Mouse (Mus musculus) myocyte (in vitro differentiated cells): ENCODE results near the gene Cym. TPM values are rescaled to one million over a fixed set of nuclear protein-coding genes. Genes with fewer than 3 reads are reported as not detected.

Experiments used
- H3K27me3 ChIP-seq: one replicate; pipeline ENCODE4 v1.6.1; 2011; ENCODE audit not compliant: control insufficient read depth, insufficient read depth, insufficient read length
- H3K36me3 ChIP-seq: one replicate; pipeline ENCODE4 v1.6.1; 2011; ENCODE audit not compliant: control insufficient read depth, insufficient read depth
- H3K4me2 ChIP-seq: one replicate; pipeline ENCODE4 v1.6.1; 2011; ENCODE audit warnings: low read depth, control low read depth
- H3K4me3 ChIP-seq: one replicate; pipeline ENCODE4 v1.5.1; 2011; ENCODE audit warnings: mild to moderate bottlenecking, control low read depth, moderate library complexity
- H3K79me2 ChIP-seq: one replicate; pipeline ENCODE4 v1.6.1; 2011; ENCODE audit not compliant: control insufficient read depth, insufficient read depth
- H3ac ChIP-seq: one replicate; pipeline ENCODE4 v1.6.1; 2011; ENCODE audit not compliant: control insufficient read depth, insufficient read length
- CEBPB ChIP-seq: IDR thresholded peaks from 2 replicates; pipeline ENCODE4 v1.6.1; 2011; ENCODE audit warnings: mild to moderate bottlenecking, moderate library complexity; ENCODE audit not compliant: poor library complexity, insufficient read depth, severe bottlenecking
- E2F4 ChIP-seq: IDR thresholded peaks from one replicate; pipeline ENCODE4 v1.6.1; 2011; ENCODE audit warnings: mild to moderate bottlenecking, control low read depth, moderate library complexity; ENCODE audit not compliant: insufficient read depth
- MAX ChIP-seq: IDR thresholded peaks from one replicate; pipeline ENCODE4 v1.6.1; 2011; ENCODE audit warnings: low read depth, mild to moderate bottlenecking, control low read depth
- MYOD1 ChIP-seq, 3 experiments: IDR thresholded peaks; one replicate each; pipeline ENCODE4 v1.6.1; 2011; ENCODE audit warnings: control low read depth in 2 of 3, low read depth in 2 of 3, mild to moderate bottlenecking in 2 of 3, moderate library complexity in 1 of 3; ENCODE audit not compliant: insufficient read length in 2 of 3, control insufficient read depth in 1 of 3
- MYOG ChIP-seq, 3 experiments: IDR thresholded peaks; one replicate each; pipeline ENCODE4 v1.6.1; 2011; ENCODE audit warnings: control low read depth in 2 of 3, low read depth in 2 of 3, mild to moderate bottlenecking in 2 of 3; ENCODE audit not compliant: insufficient read length in 2 of 3, control insufficient read depth in 1 of 3, insufficient read depth in 1 of 3
- POLR2A ChIP-seq: IDR thresholded peaks from one replicate; pipeline ENCODE4 v1.6.1; 2011; ENCODE audit warnings: low read depth, mild to moderate bottlenecking, control low read depth, moderate library complexity; ENCODE audit not compliant: insufficient read length
- POLR2AphosphoS2 ChIP-seq: IDR thresholded peaks from one replicate; pipeline ENCODE4 v1.6.1; 2011; ENCODE audit warnings: low read depth, control low read depth; ENCODE audit not compliant: insufficient read length
- REST ChIP-seq: IDR thresholded peaks from one replicate; pipeline ENCODE4 v1.6.1; 2011; ENCODE audit warnings: mild to moderate bottlenecking, control low read depth, moderate library complexity; ENCODE audit not compliant: insufficient read depth, insufficient read length
- SRF ChIP-seq: IDR thresholded peaks from one replicate; pipeline ENCODE4 v1.6.1; 2011; ENCODE audit warnings: low read depth; ENCODE audit not compliant: control insufficient read depth, insufficient read length
- TCF12 ChIP-seq: IDR thresholded peaks from one replicate; pipeline ENCODE4 v1.6.1; 2011; ENCODE audit warnings: mild to moderate bottlenecking, control low read depth; ENCODE audit not compliant: poor library complexity, insufficient read depth, severe bottlenecking
- TCF3 ChIP-seq: IDR thresholded peaks from one replicate; pipeline ENCODE4 v1.6.1; 2011; ENCODE audit warnings: low read depth, control low read depth; ENCODE audit not compliant: insufficient read length
- USF1 ChIP-seq: IDR thresholded peaks from one replicate; pipeline ENCODE4 v1.6.1; 2011; ENCODE audit warnings: low read depth, mild to moderate bottlenecking, control low read depth, moderate library complexity
- polyA plus RNA-seq: library from polyadenylated mRNA; unstranded; fragments of >200 nt; fragmentation: generic; extraction: Trizol; gene quantifications from one replicate; pipeline ENCODE4 v1.2.1, GENCODE M21; 2012; ENCODE audit warnings: missing spikeins

Cym gene
- polyA plus RNA-seq, result 0.05 TPM

- TF ChIP-seq MAX (no peak), MYOG (IDR thresholded peaks at IDR 0.05; ENCODE audit: control insufficient read depth in 1 of 3, insufficient read depth in 1 of 3, insufficient read length in 2 of 3, low read depth in 2 of 3) (no peak), POLR2A (no peak), E2F4 (no peak), TCF12 (no peak), CEBPB (no peak), SRF (no peak), POLR2AphosphoS2 (no peak), MYOD1 (IDR thresholded peaks at IDR 0.05; ENCODE audit: control insufficient read depth in 1 of 3, insufficient read length in 2 of 3, low read depth in 2 of 3) (no peak), REST (no peak), USF1 (no peak), TCF3 (no peak)
- H3ac ChIP-seq, result no peak within 1 kb of the TSS
- no peaks in the 10 kb centered on the region for H3K79me2 ChIP-seq
- H3K4me2 ChIP-seq, result no peak within 1 kb of the TSS
- H3K4me3 ChIP-seq, result no peak within 1 kb of the TSS
- H3K27me3 ChIP-seq, result peaks cover 14% of the 10 kb centered on the region
- no peaks in the 10 kb centered on the region for H3K36me3 ChIP-seq
These were observed at the start of gene Cym for GRCm38 (mm10) chr3:107221608-107222007. Gene Cym (minus strand): TSS chr3:107221732.

DNA sequence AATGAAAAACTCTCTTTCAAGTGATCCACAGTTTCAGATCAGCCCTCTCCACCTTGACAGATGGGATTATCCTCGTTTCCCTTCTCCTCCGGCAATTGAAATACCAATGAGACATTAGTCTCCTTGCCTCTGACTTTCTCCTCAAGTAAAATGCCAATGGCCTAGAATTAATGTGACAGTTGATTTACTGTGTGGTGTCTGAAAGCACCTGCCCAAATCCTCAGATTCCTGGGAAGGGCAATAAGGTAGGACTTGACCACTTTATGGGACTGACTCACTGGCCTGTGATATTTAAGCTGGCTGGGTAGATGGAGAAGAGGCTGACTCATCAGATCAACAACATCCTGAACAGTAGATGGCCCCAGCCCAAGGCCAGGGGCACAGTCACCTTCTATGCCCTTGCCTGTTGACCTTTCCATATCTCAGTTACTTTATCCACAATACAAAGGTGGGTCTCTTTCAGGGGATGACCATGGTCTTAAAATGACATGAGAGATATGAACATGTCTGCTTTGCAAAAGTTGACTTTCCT is 45.3 kb upstream of the Cym start:
- H3K4me3 ChIP-seq, result no peak overlapping the region
- H3K36me3 ChIP-seq, result no peaks in the 10 kb centered on the region
- H3ac ChIP-seq, result no peak overlapping the region
- H3K79me2 ChIP-seq, result no peaks in the 10 kb centered on the region
- H3K27me3 ChIP-seq, result no peaks in the 10 kb centered on the region
- peak overlapping the region; percentile 47 for H3K4me2 ChIP-seq
- no peak for TF ChIP-seq E2F4
- no peak for TF ChIP-seq POLR2A
- no peak for TF ChIP-seq USF1
- TF ChIP-seq TCF12, result peak; percentile 69
- TF ChIP-seq MYOG (IDR thresholded peaks at IDR 0.05; ENCODE audit: control insufficient read depth in 1 of 3, insufficient read depth in 1 of 3, insufficient read length in 2 of 3, low read depth in 2 of 3), result peak in 1 of 3 experiments; percentile 29
- peak in 2 of 3 experiments; percentile 82 to 92 for TF ChIP-seq MYOD1 (IDR thresholded peaks at IDR 0.05; ENCODE audit: control insufficient read depth in 1 of 3, insufficient read length in 2 of 3, low read depth in 2 of 3)

DNA sequence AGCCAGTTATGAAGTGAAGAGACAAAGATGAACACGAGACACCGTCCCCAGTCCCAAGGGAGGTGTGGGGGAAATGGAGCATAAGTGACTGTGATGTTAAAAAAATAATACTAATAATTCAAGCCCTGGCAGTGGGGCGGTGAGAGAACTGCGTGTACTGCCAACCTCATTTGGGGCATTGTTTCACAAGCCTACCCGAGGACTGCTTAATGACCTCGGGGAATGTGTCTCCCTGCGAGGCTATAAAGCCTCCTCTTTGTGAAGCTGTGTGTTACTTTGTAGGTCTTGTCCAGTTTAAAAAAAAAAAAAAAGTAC is 40.3 kb upstream of the Cym start:
- H3K36me3 ChIP-seq, result no peaks in the 10 kb centered on the region
- no peaks in the 10 kb centered on the region for H3K27me3 ChIP-seq
- no peak overlapping the region for H3ac ChIP-seq
- peak overlapping the region; percentile 7 for H3K4me2 ChIP-seq
- no peak overlapping the region for H3K4me3 ChIP-seq
- TF ChIP-seq MYOD1 (IDR thresholded peaks at IDR 0.05; ENCODE audit: control insufficient read depth in 1 of 3, insufficient read length in 2 of 3, low read depth in 2 of 3) (no peak), USF1 (no peak), CEBPB (no peak), TCF3 (no peak), E2F4 (no peak), REST (no peak), MAX (no peak), TCF12 (no peak)
- H3K79me2 ChIP-seq, result no peaks in the 10 kb centered on the region

GRCm38 (mm10) chr3:107260956-107261850 is 39.7 kb upstream of the Cym start:
- TF ChIP-seq TCF3 (peak; percentile 30), POLR2A (no peak), E2F4 (no peak), POLR2AphosphoS2 (no peak), CEBPB (no peak), MYOG (IDR thresholded peaks at IDR 0.05; ENCODE audit: control insufficient read depth in 1 of 3, insufficient read depth in 1 of 3, insufficient read length in 2 of 3, low read depth in 2 of 3) (peak in 2 of 3 experiments; percentile 4 to 87), TCF12 (no peak), REST (no peak), SRF (no peak), MYOD1 (IDR thresholded peaks at IDR 0.05; ENCODE audit: control insufficient read depth in 1 of 3, insufficient read length in 2 of 3, low read depth in 2 of 3) (peak in 2 of 3 experiments; percentile 65 to 86), MAX (no peak), USF1 (no peak)
- peak overlapping the region; percentile 19 for H3K4me2 ChIP-seq
- no peaks in the 10 kb centered on the region for H3K27me3 ChIP-seq
- no peaks in the 10 kb centered on the region for H3K36me3 ChIP-seq
- no peaks in the 10 kb centered on the region for H3K79me2 ChIP-seq
- H3K4me3 ChIP-seq, result no peak overlapping the region
- no peak overlapping the region for H3ac ChIP-seq

GRCm38 (mm10) chr3:107257924-107258323 is 36.4 kb upstream of the Cym start:
- Histone ChIP-seq H3K4me3 (no peak overlapping the region), H3K79me2 (no peaks in the 10 kb centered on the region), H3K4me2 (no peak overlapping the region), H3ac (no peak overlapping the region), H3K36me3 (no peaks in the 10 kb centered on the region), H3K27me3 (no peaks in the 10 kb centered on the region)
- TF ChIP-seq POLR2A (no peak), POLR2AphosphoS2 (no peak), MAX (no peak), TCF12 (no peak), USF1 (no peak), TCF3 (no peak), CEBPB (no peak), E2F4 (no peak), MYOD1 (IDR thresholded peaks at IDR 0.05; ENCODE audit: control insufficient read depth in 1 of 3, insufficient read length in 2 of 3, low read depth in 2 of 3) (no peak), SRF (no peak), REST (no peak), MYOG (IDR thresholded peaks at IDR 0.05; ENCODE audit: control insufficient read depth in 1 of 3, insufficient read depth in 1 of 3, insufficient read length in 2 of 3, low read depth in 2 of 3) (no peak)
